Mouse (Mus musculus) limb, embryonic 14.5 days (tissue): ENCODE results near the gene Tle4. TPM values are rescaled to one million over a fixed set of nuclear protein-coding genes. Genes with fewer than 3 reads are reported as not detected.

Source experiments
- ATAC-seq: fragments of 200-750 bp; cut with Nextera tagmentation; 2 replicates; pipeline ENCODE4 v1.8.0; 2017; ENCODE audit warnings: low read depth, moderate number of reproducible peaks, moderate TSS enrichment; ENCODE audit not compliant: low FRiP score
- DNase-seq: peaks from one replicate; pipeline ENCODE4 v3.0.0-alpha.2; 2015; ENCODE audit warnings: low spot score
- H3K27ac ChIP-seq: fragments of 300-500 bp; sonication (generic); replicated peaks from 2 replicates; pipeline ENCODE4 v1.5.1; 2014; ENCODE audit warnings: low read depth, mild to moderate bottlenecking, low read length, moderate library complexity, mixed read lengths
- H3K27me3 ChIP-seq: fragments of 300-500 bp; sonication (generic); 2 replicates; pipeline ENCODE4 v1.6.1; 2014; ENCODE audit warnings: low read length, mixed read lengths; ENCODE audit not compliant: control insufficient read depth, insufficient read depth
- H3K36me3 ChIP-seq: fragments of 300-500 bp; sonication (generic); 2 replicates; pipeline ENCODE4 v1.6.1; 2014; ENCODE audit warnings: mild to moderate bottlenecking, low read length, moderate library complexity, mixed read lengths; ENCODE audit not compliant: control insufficient read depth, insufficient read depth
- H3K4me1 ChIP-seq: fragments of 300-500 bp; sonication (generic); 2 replicates; pipeline ENCODE4 v1.6.1; 2014; ENCODE audit warnings: antibody characterized with exemption, low read length, mixed read lengths; ENCODE audit not compliant: control insufficient read depth, insufficient read depth
- H3K4me2 ChIP-seq: fragments of 300-500 bp; sonication (generic); replicated peaks from 2 replicates; pipeline ENCODE4 v1.6.1; 2014; ENCODE audit warnings: low read depth, mild to moderate bottlenecking, low read length, moderate library complexity; ENCODE audit not compliant: severe bottlenecking
- H3K4me3 ChIP-seq: fragments of 300-500 bp; sonication (generic); replicated peaks from 2 replicates; pipeline ENCODE4 v1.5.1; 2014; ENCODE audit warnings: low read length
- H3K9ac ChIP-seq: fragments of 300-500 bp; sonication (generic); 2 replicates; pipeline ENCODE4 v1.6.1; 2014; ENCODE audit warnings: mild to moderate bottlenecking, low read depth, low read length, moderate library complexity; ENCODE audit not compliant: severe bottlenecking
- H3K9me3 ChIP-seq: fragments of 300-500 bp; sonication (generic); 2 replicates; pipeline ENCODE4 v1.6.1; 2016; ENCODE audit warnings: low read length; ENCODE audit not compliant: control insufficient read depth
- POLR2A ChIP-seq: fragments of 200-500 bp; IDR thresholded peaks from 2 replicates; pipeline ENCODE4 v1.8.0; 2012; ENCODE audit warnings: inconsistent platforms, mild to moderate bottlenecking, moderate library complexity, borderline replicate concordance; ENCODE audit not compliant: insufficient read depth, insufficient read length; ENCODE audit errors: extremely low read depth
- WGBS: fragments of 180-500 bp; shearing (Covaris S2); extraction: QIAGEN DNeasy Blood & Tissue Kit; methylation state at CpG from one replicate; pipeline ENCODE4 v1.1.7; 2014; 5-methylcytosine and 5-hydroxymethylcytosine counted together
- polyA plus RNA-seq, 2 experiments: library from polyadenylated mRNA; depleted of rRNA in 1 of 2; stranded (reverse) in 1 of 2; unstranded in 1 of 2; fragments of >200 nt; fragmentation: Nextera tagmentation in 1 of 2; extraction: Ambion mirVana in 1 of 2; gene quantifications; 2 replicates each; pipeline versions ENCODE4 v1.2.1 to v1.2.3; 2012 to 2014

The Tle4 gene
- polyA plus RNA-seq, 2 experiments: 20.3 to 20.6 TPM

DNA sequence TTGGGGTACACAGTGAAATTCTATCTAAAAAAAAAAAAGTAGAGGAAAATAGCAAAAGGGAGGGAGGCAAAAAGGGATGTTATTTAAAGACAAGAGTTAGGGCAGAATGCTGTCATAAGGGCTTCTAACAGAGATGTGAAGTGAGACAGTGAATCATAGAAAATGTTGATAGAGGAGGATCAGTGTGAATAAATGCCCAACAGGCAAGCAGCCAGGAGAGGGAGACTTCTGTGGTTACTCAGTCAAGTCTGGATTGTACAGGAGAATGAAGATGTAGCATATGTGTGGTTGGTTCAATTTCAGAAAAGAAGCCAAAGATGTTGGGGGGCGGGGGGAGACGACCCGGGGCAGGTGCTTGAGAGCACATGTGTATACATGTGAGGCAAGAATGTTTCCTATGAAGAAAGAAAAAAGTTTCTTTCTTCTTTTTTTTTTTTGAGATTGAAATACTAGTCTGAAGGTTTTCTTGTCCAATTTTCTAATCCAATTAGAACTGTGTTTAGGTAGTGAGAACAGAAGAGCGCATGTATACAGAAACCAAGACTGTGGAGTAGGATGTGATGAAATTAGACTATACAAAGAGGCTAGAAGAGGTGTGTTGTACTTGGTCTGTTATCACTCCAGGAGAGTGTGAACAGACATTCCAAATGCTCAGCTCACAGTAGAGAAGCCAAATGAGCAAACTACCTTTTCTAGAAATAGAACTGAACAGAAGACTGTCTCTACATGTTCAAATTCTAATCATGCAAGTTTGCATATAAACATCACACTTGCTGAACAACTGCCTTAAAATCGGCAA is 134.4 kb downstream of the Tle4 start:
- Histone ChIP-seq H3K36me3 (peaks cover 53% of the 10 kb centered on the region), H3K9me3 (no peaks in the 10 kb centered on the region), H3K4me1 (no peaks in the 10 kb centered on the region), H3K9ac (no peak overlapping the region), H3K4me3 (no peak overlapping the region), H3K27me3 (no peaks in the 10 kb centered on the region), H3K27ac (no peak overlapping the region), H3K4me2 (no peak overlapping the region)
- ATAC-seq (no peak), DNase-seq (no peak)
- 90% methylated on average over 5 of the region's 5 CpGs for WGBS
- no peak for TF ChIP-seq POLR2A

GRCm38 (mm10) chr19:14453486-14453885 is 144.4 kb downstream of the Tle4 start:
- ATAC-seq: no peak
- Histone ChIP-seq H3K9me3 (no peaks in the 10 kb centered on the region), H3K4me2 (no peak overlapping the region), H3K4me1 (no peaks in the 10 kb centered on the region), H3K36me3 (peaks cover 78% of the 10 kb centered on the region), H3K27me3 (no peaks in the 10 kb centered on the region), H3K27ac (no peak overlapping the region), H3K9ac (no peak overlapping the region), H3K4me3 (no peak overlapping the region)
- DNase-seq: no peak
- no peak for TF ChIP-seq POLR2A
- 89% methylated on average over 10 of the region's 10 CpGs for WGBS

- Histone ChIP-seq H3K9ac (no peak overlapping the region), H3K4me2 (no peak overlapping the region), H3K27ac (no peak overlapping the region), H3K9me3 (no peaks in the 10 kb centered on the region), H3K27me3 (no peaks in the 10 kb centered on the region), H3K4me3 (no peak overlapping the region), H3K4me1 (no peaks in the 10 kb centered on the region), H3K36me3 (peaks cover 74% of the 10 kb centered on the region)
- DNase-seq (no peak), ATAC-seq (no peak)
- no peak for TF ChIP-seq POLR2A
- WGBS: 84% methylated on average over 6 of the region's 6 CpGs
These were observed 146.5 kb downstream of the Tle4 start for GRCm38 (mm10) chr19:14451329-14451728.

DNA sequence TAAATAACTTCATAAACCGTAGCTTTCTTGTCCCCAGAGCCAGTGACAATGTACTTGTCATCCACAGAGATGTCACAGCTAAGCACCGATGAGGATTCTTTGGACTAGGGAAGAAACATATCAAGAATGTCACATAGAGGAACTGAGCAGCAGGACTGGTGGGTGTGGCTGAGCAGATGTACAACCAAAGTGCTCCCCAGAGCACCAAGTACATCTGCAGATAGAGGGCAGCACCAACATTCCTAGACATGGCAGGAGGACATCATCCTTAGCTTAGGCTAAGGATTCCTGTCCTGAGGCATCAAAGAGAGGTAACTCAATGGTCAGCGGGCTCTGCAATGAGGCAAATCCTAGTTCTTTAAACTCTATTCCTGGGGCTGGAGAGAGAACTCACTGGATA is 148.1 kb downstream of the Tle4 start:
- H3K9ac ChIP-seq: no peak overlapping the region
- no peak overlapping the region for H3K4me2 ChIP-seq
- 99% methylated on average over 3 of the region's 3 CpGs for WGBS
- H3K27me3 ChIP-seq: no peaks in the 10 kb centered on the region
- no peaks in the 10 kb centered on the region for H3K9me3 ChIP-seq
- no peaks in the 10 kb centered on the region for H3K4me1 ChIP-seq
- H3K27ac ChIP-seq: no peak overlapping the region
- peaks cover 66% of the 10 kb centered on the region for H3K36me3 ChIP-seq
- TF ChIP-seq POLR2A: no peak
- H3K4me3 ChIP-seq: no peak overlapping the region
- DNase-seq (no peak), ATAC-seq (no peak)

DNA sequence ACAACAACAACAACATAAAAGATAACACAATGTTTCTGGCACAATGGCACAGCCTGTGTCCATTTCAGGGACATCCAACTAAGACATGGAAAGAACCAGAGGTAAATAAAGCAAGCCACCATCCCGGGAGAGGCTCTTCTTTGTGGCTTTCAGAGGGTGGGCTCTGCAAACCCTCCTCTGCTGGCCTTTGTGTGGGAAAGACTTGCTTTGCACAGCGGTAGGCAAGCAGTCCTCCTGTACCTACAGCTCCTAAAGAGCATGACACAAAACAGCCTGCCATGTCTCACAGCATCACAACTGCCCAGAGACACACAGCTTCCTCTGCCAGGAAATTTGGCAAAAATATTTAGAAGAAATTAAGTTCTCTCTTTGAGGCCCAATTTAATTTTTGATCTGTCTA is 149.3 kb downstream of the Tle4 start:
- Histone ChIP-seq H3K9me3 (no peaks in the 10 kb centered on the region), H3K27me3 (no peaks in the 10 kb centered on the region), H3K4me2 (no peak overlapping the region), H3K27ac (no peak overlapping the region), H3K4me1 (no peaks in the 10 kb centered on the region), H3K9ac (no peak overlapping the region), H3K4me3 (no peak overlapping the region), H3K36me3 (peaks cover 55% of the 10 kb centered on the region)
- TF ChIP-seq POLR2A: no peak
- 98% methylated on average over 2 of the region's 2 CpGs for WGBS
- DNase-seq (no peak), ATAC-seq (no peak)
